Mouse (Mus musculus): Measurements from ENCODE around the gene Galnt18.

The Galnt18 gene

DNA sequence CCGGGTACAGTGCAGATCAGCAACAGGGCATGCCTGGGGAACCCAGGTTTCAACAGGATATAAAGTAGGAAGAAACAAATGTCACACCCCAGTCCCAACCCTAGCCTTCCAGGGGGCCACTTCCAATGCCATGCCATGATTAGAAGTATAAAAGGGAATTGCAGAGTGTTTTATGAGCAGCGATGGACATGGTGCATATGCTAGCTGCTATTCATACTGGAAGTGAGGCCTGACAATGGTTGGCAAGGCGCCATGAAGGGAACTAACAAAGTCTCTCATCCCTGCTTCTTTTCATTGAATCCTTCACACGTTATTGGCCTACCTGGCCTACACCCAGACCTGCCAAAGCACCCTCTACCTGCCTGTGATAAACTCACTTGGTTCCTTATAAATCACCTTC is 295.9 kb downstream of the Galnt18 start:
- no peak for DNase-seq (ENCODE audit: low spot score in 2 of 2)

DNA sequence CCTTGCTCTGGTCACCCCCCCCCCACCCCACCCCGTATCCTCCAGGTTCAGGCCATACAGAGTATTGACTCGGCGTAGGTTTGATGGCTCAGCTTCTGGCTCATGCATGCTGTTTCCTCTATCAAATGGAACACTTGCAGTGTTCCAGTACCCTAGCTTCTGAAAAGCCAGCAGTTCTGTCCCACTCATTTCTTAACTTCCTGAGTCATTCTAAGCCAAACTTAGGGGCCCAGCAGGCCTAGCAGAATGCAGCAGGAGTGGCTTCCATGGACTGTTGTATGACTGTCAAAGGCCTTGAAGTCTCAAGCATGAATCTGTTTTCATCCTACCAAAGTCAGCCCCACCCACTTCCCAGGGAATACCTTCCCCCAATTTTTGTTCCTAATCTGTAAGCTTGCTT is 296.5 kb downstream of the Galnt18 start:
- DNase-seq (ENCODE audit: low spot score in 2 of 2): no peak

DNA sequence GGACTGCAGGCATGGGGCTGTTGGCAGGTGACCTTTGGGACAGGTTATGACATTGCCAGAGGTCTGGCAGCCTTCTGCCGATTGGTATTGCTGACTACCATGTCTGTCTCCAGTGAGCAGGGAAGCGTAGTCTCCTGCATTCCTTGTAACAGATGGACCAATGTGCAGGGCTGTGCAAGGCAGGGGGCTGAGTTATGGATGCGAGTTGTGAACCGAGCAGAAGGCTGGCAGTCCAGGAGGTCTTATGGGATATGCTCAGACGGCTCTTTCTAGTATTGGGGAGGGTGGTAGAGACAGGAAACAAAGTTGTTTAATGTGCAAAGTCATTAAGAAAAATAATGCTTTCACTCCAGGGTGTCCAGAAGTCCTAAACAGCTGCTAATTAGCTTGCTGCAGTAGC is 312.1 kb downstream of the Galnt18 start:
- DNase-seq (ENCODE audit: low spot score in 2 of 2): no peak

DNA sequence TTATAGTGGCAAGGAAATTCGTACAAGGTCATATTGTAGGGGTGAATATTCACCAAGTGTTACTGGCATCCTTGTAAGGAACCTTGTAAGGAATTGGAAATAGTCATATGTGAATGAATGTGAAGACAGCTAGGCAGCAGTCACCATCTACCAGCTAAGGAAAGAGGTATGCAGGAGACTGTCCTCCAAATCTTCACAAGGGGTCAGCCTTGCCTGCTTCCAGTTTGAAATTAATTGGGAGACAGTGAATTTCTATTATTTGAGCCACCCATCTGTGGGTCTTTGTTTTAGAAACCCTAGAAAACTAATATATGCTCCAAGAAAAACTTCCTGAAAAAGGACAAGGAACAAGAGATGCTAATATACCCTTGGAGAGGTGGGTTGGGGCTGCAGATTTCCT is 313.1 kb downstream of the Galnt18 start:
- DNase-seq (ENCODE audit: low spot score in 2 of 2): no peak

DNA sequence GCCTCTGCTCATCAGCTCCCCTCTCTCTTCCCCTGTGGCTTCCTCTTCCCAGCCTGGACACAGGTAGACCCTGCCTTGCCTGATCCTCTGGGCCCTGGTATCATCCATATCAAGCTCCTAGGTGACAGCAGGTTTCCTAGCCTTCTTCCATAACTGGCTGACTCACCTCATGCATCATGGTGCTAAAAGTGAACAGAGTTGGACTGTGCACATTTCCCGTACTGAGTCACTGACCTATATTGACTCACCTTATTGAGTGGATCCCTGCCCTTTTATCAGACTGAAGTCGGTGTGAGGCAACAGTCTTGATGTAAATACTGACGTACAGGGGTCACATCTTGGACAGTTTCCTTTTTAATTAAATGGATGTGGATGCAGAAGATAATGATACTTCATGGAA is 313.7 kb downstream of the Galnt18 start:
- DNase-seq (ENCODE audit: low spot score in 2 of 2): no peak

DNA sequence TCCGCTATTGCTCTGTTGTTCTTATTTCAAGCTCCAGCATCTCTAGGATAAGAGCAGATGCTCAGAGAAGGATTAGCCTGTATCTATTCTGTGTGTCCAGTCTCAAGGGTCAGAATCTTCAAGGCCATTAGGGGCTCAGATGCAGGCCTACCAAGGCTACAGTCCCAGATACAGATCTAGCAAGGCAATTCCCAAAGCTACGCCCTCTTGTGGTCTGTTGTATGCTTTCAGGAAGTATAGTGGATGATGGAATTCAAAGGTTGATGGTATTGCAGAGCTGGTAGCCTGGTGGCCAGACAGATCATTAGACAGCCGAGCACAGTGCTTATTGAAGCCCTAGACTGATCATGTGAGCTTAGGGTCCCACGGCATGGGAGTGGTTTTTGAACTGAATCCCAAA is 320.1 kb downstream of the Galnt18 start:
- no peak for DNase-seq (ENCODE audit: low spot score in 2 of 2)

DNA sequence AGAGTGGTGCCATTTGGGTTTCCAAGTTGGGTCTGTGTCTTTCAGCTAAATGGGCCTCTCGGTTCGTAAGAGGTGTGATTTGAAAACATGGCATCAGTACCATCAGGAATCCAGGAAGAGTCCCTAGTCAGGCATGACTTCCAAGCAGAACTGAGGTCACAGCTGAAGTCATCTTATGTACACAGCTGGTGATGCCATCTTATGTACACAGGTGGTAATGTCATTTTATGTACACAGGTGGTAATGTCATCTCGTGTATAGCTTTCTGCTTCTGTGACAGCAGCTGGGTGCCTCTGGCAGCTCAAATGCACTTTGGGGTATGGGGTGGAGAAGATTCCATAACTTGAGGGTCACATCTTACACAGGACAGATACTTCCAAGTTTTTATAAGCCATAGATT is 323.8 kb downstream of the Galnt18 start:
- no peak for DNase-seq (ENCODE audit: low spot score in 2 of 2)

DNA sequence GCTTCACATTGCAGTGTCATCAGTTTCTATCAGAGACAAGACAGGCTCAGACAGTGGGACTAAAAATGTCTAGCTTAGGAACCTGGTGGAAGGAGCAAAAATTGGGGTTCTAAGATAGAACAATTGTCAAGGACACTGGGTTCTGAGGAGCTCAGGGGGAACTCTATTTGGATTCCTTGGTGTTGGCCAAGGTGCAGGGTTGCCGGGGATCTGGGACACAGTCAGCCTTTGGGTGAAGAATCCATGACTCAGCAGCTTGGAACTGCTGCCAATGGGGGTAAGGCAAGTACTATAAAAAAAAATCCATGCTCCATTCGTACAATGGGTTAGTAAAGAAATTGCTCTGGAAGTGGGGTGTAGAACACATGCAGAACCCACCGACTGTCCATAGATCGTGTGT is 324.2 kb downstream of the Galnt18 start:
- DNase-seq (ENCODE audit: low spot score in 2 of 2): no peak

DNA sequence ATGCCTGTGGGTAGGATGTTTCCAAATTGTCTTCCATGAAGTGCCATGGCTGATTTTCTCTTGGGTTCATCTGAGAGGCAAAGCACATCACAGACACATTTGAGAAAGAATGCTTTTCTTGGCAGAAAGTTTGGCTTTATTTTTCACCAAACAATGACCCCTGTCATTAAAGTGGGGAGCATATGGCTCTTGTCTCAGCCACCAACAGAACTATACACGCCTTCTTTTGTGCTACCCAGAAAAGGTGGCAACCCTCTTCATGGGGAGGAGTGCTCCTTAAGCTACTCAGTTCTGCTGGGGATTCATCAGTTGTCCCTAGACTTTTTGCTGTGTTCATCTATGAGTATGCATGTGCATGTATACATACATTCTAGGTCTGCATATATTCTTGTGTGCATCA is 327.8 kb downstream of the Galnt18 start:
- DNase-seq (ENCODE audit: low spot score in 2 of 2): no peak

DNA sequence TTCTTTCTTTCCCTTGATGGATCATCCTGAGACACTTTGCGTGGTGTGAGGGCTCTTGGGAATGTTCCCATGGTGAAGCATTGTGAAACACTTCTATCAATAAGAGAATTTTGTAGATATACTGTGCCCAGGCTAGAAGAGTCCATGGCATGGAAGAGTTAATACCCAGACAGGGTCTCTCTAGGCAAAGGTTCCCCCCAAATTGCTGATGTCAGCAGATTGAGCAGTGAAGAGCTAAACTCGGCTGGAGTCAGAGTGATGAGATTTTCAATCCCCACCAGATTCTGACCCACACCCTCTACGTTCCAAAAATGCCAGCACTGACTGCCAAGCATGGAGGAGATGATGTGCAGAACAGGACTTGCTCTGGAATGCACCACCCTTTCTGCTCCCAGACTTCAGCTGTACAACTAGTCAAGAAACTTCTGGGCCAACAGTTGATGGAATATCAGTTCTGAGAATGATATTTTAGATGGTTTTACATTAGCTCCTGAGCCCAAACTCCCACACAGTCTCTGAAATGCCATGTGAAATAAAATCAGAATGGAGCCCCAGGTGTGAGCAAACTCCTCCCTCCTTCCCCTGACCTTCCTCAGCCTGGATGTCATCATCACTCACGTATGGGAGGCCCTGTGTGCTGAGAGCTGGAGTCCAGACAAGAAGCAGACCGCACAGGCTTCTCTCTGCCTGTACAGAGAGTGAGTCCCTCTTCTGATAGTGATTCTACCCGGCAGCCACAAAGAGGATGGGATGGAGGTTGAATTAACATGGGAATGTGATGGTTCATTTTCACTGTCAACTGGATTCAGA is 329.3 kb downstream of the Galnt18 start:
- no peak for DNase-seq (ENCODE audit: low spot score in 2 of 2)

DNA sequence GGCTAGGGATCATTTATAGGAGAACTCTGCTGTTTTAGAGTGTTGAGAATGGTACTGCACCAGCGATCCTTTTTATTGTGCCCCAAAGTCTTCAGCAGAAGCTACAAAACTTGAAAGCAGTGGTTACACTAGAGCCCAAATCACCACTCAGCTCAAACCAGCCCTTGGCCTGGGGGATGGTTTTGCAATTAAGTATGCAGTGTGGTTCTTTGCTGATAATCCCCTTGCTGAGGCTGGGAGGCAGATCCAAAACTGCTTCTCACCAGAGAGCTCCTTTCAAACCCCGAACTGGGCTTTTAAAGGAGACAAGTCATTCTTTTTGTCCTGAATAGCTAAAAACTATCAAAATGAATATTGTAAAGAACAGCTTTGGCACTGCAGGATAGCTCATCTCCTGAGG is 346.6 kb downstream of the Galnt18 start:
- DNase-seq (ENCODE audit: low spot score in 2 of 2): no peak

DNA sequence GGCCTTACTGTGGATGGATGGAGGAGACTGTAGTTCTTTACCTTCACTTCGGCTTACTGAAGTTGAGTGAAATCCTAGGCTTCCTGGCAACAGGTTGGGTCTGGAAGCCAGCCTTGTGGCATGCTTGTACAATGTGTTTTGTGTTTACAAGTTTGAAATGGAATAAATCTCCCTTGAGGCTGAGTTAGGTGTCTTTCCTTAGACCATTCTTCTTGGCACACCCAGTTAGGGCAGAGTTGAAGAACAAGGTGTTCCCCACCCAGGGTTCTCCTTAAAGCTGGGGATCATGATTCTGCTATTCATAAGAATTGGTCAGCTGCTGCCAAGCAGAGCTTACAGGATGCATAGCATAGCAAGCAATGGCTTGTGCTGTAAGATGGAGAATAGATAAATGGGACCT is 352.4 kb downstream of the Galnt18 start:
- peak; percentile 2 to 7 for DNase-seq (ENCODE audit: low spot score in 2 of 2)
